Mouse (Mus musculus) right cerebral cortex, postnatal 36 days (tissue): Measurements from ENCODE around the gene Ywhaq.
"Not testable (repeated sequence)": the region's sequence is repeated elsewhere in the genome, so short reads cannot be mapped to it uniquely, and the experiment has no call there.

ENCODE experiments used
- DNase-seq, 2 experiments: peaks; one replicate each; pipeline ENCODE4 v3.0.0; 2022; ENCODE audit warnings: low spot score in 2 of 2, mixed read lengths in 1 of 2

Ywhaq gene

GRCm38 (mm10) chr12:21409651-21410050 lies 7.8 kb downstream of the Ywhaq start:
- DNase-seq: no peak

DNA sequence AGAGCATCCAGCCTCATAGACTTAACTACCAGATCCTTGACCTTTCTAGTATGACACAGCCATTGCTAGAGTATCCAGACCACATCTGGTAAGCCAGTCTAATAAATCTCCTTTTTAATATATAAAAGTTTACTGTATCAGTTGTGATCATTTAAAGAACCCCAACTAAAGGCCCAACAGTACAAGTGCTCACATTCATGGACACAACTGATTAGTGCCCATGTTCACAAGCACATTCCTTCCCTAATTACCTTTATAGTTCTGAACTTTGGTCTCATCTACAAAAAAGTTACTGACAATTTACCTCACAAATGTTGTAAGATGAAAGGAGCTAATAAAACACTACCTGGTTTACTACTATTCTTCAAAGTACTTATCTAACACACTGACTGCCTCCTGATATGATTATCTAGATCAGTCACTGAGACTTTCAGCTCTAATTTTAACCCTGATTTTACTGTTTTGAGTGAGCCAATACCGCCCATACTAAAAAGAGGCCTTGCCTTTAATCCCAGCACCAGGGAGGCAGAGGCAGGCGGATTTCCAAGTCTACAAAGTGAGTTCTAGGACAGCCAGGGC lies 8.6 kb downstream of the Ywhaq start:
- no peak for DNase-seq

- DNase-seq: no peak
These were observed 14.7 kb downstream of the Ywhaq start for GRCm38 (mm10) chr12:21402771-21403170.

DNA sequence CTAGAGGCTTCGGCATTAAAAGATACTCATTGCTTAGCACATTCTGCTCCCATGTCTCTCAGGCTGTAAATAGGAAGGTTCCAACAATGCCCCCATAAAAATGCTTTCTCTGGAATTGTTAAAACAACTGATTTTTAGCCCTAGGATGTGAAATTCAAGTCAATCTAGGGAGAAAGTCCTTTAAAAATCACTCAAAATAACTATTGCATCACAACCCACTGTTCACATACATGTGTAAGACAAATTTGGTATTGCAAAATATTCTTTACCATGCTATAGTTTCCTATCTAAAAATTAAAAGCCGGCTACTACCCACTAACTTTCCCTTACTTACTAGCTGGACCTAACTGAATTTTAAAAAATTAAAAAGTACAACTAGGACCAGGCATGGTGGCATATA lies 31.2 kb downstream of the Ywhaq start:
- no peak for DNase-seq

DNA sequence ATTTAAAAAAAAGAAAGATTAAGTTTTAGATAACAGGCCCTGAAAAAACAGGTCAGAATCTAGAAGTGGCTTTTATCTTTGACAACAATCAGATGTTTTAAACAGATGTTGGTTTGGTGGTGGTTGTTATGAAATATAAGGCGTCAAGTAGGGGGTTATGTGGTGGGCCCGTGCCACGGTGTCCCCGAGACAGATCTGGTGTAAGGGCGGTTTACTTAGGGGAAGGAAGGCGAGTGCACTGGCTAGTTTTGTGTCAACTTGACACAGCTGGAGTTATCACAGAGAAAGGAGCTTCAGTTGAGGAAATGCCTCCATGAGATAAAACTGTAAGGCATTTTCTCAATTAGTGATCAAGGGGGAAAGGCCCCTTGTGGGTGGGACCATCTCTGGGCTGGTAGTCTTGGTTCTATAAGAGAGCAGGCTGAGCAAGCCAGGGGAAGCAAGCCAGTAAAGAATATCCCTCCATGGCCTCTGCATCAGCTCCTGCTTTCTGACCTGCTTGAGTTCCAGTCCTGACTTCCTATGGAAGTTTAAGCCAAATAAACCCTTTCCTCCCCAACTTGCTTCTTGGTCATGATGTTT lies 38.6 kb downstream of the Ywhaq start:
- DNase-seq: not testable (repeated sequence)

DNA sequence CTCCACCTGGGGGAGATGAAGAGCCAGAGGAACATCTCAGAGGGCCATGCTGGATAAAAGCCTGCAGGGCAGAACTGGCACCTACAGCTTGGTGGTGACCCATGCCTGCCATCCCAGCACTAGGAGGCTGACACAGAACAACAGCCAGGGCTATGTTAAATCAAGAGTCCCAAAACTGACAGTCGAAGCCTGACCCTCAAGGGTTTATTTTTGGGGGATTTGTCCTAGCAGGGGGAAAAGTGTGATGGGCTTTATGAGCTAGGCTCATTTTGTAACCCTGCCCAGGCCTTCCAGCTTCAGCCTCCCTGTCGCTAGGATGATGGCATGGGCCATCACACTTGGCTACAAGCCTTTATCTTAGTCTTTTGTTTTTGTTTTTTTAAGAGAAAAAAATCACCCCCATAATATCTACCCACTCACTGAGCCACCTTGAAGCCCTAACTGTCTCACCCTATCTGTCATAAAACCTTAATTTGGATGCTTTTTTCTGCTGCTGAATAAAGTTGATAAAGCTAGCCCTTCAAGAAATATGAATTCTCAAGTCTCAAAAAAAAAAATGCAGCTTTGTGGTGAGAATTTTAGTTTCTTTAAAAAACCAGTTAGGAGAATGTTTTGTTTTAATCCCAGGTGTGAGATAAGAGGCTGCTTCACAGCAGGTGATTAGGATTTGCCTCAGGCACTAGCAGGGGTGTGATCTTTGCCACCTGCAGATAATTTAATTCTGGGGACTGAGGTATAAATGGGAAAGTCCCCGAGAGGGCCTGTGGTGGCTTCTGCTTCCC lies 41.9 kb downstream of the Ywhaq start:
- DNase-seq: no peak

DNA sequence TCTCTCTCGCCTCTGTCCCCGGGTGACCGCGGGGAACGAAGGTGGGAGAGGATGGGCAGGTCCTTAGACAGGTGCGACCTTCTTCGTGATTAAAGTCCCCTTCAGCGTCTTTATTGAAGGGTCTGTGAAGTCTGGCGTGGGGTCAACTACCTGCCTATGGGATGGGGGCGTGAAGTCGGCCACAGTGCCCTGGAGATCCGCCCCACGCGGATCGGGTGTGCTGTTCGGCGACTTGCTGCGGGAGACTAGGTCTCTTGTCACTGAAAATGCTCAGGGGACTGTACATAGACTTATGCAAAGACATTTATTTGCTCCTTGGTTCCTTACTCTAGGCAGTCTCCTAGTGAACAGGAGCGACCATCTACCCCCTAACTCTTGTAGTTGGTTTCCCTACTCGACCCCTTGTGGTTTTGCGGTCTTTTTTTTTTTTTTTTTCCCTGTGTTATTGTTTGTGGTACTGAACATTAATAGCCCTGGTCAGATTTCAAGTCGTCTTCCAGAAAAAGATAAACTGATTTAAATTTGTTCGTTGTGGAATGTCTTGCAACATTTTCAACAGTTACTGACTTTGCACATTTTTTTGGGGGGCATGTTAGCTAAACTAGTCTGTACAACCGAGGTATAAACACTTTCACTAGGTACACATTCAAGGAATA lies 43.5 kb downstream of the Ywhaq start:
- DNase-seq: no peak

DNA sequence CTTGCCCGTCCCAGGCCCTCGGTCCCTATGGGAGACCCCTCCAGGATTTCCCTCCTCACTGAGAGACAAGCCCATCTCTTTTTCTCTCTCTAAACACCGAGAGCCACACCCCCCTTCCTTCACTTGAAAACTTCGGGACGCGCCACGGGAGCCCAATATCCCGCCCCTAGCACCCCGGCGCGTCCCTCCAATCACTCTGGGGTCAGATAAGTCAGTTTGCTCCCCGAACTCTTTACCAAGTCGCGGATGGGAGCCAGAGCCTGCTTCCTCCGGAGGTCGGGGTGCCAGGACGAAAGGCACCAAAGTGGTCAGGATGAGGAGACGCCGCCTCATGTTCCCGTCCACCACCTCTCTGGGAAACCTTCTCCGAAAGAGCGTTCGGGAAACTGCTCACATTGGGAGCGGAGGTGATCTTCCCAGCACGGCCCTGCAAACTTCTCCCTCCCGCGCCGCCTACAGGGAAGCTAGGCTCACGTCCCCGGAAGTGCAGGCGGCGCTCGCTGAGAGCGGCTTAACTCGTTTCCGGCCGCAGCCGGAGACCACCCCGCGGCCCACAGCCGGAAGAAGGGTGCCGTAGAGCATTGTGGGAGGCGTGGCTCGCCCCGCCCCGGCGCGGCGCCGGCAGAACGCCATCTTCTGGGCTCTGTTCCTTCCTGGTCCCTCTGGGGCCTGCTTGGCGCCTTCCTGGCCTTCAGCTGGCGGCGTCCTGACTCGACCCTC lies 44.2 kb downstream of the Ywhaq start, which contains the start of gene Adam17:
Gene Adam17 (minus strand): TSS at position 533 of the 720 bp plus-strand sequence.
- DNase-seq: peak; percentile 93 to 95

GRCm38 (mm10) chr12:21370035-21370611 lies 47.3 kb downstream of the Ywhaq start:
- no peak for DNase-seq

GRCm38 (mm10) chr12:21369087-21369410 lies 48.4 kb downstream of the Ywhaq start:
- DNase-seq: no peak

DNA sequence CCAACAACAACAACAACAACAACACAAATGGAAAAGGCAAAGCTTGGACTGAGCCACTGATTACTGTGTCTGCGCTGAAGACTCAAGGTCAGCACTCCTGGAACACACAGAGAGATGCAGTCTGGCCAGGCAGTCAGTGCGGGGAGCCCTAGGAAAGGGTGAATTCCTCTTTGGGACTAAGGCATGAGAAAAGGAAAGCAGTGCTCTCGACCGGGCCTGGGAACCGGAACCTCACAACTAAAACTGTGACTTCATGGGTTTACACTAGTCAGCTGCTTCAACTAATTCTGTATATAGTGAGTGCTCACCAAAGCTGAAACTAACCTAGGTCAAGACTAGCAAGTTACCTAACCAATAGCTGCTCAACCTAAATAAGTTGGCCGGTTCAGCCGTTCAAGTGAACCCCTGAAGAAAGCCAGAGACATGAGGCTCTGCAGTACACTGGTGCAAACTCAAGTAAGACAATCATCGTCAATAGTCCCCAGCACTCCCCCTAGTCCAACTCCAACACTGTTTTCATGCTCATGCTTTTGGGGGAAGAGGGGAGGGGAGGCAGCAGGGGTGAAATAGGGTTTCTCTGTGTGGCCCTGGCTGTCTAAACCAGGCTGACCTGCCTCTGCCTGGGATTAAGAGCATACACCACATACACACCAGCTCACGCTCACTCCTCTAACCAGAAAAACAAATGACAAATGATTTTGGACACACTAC lies 48.9 kb downstream of the Ywhaq start:
- DNase-seq: no peak

DNA sequence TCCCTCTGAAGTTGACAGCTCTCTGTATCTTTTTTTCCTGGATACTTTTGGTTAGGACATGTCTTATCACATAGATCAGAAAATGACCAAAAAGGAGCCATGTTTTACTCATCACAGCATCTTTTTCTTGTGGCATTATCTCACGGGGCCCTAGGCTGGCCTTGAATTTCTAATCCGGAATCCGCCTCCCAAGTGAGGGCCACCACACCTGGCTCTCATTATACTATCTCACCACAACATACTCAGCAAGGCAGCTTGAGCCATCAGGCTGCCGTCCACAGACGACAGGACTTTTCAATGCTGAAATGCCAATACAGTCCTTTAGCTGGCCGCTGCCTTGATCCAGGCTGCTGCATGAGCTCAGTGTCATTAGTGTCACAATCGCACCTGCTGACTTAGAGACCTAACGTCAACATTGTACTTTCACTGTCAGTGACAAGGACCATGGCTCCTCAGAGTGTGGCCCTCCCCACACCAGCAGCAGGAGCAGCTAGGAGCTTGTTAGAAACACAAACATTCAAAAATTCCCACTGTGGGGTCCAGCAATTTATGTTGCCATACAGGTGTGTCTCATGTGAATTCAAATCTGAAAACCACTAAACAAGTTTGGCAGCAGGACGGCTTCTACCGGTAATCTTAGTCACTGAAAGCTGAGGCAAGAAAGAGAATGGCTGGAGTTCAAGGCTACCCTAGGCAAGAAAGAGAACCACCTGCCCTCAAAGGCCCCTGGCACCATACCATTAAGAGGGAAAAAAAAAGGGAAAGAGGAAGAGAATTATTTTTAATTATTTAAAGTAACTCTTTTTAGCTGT lies 52.6 kb downstream of the Ywhaq start:
- no peak for DNase-seq

GRCm38 (mm10) chr12:21363195-21363594 lies 54.2 kb downstream of the Ywhaq start:
- DNase-seq: no peak

- no peak for DNase-seq
These were observed 54.8 kb downstream of the Ywhaq start for GRCm38 (mm10) chr12:21362686-21363085.

GRCm38 (mm10) chr12:21353681-21354080 lies 63.8 kb downstream of the Ywhaq start:
- DNase-seq: no peak

GRCm38 (mm10) chr12:21350113-21350876 lies 67.1 kb downstream of the Ywhaq start:
- no peak for DNase-seq

GRCm38 (mm10) chr12:21346972-21347371 lies 70.5 kb downstream of the Ywhaq start:
- no peak for DNase-seq

DNA sequence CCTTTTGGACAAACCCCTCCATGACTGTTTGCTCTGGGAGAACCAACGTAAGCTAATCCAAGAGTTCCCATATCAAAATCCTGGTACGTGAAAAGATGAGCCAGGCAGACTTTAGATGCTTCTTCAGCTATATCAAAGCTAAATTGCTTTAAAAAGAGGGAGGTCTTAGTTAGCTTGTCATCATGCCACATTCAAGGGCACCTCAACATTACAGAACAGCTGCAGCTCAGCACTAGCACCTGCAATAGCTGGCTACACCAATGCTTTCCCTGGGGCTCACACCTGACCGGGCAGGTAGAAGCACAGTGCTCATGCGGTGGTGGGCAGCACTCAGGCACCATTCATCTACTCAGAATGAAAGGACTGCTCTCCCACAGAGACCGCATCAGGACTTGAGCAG lies 76.8 kb downstream of the Ywhaq start:
- no peak for DNase-seq
